Mouse (Mus musculus): Measurements from ENCODE around the gene Lrrc46. TPM values are rescaled to one million over a fixed set of nuclear protein-coding genes. Genes with fewer than 3 reads are reported as not detected.

Gene Lrrc46
- polyA plus RNA-seq, 1 experiment from 2014 or later: 1.1 TPM

DNA sequence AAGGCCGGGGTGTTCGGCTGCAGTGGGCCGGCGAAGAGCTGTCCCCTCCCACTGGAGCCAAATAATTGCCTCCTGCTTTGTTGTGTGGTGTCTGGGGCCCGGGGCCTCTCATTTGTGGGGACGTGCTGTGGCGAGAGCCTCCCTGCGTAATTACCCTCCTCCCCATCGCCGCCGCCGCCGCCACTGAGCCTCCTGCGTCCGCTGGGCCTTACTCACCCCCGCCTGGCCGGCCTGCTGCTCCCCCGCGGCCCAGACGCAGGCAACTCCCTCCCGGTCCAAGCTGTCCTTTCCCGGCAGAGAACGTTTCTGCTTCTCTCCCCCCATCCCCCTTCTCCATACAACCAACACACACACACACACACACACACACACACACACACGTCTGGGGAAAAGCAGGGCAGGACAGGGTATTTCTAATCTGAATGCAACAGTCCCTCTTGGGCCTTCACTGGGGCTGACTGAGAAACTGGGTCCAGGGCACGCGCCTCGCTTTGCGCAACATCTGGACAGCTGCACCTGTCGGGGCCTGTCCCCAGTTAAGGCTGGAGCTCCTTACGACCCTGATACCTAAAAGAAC, 43.7 kb downstream of the Lrrc46 start:
- Histone ChIP-seq H3K27ac (ENCODE audit: low read length) (no peak overlapping the region), H3K9me3 (replicated peaks; ENCODE audit: control insufficient read depth, low read length) (no peaks in the 10 kb centered on the region), H3K4me1 (ENCODE audit: control insufficient read depth, insufficient read depth, low read length) (peaks cover 3% of the 10 kb centered on the region; the same call in 1 of the 2 replicates), H3K9ac (ENCODE audit: low read length) (peak overlapping the region; percentile 60), H3K4me2 (ENCODE audit: low read depth, low read length) (peak overlapping the region; percentile 62), H3K27me3 (ENCODE audit: control insufficient read depth, insufficient read depth, low read length) (peaks cover 35% of the 10 kb centered on the region), H3K4me3 (ENCODE audit: low read length) (peak overlapping the region; percentile 41), H3K36me3 (ENCODE audit: control insufficient read depth, insufficient read depth) (no peaks in the 10 kb centered on the region)
- WGBS: 7% methylated on average over 30 of the region's 30 CpGs
- no peak for ATAC-seq (replicated peaks; ENCODE audit: extremely low read depth, insufficient read depth, low FRiP score)

DNA sequence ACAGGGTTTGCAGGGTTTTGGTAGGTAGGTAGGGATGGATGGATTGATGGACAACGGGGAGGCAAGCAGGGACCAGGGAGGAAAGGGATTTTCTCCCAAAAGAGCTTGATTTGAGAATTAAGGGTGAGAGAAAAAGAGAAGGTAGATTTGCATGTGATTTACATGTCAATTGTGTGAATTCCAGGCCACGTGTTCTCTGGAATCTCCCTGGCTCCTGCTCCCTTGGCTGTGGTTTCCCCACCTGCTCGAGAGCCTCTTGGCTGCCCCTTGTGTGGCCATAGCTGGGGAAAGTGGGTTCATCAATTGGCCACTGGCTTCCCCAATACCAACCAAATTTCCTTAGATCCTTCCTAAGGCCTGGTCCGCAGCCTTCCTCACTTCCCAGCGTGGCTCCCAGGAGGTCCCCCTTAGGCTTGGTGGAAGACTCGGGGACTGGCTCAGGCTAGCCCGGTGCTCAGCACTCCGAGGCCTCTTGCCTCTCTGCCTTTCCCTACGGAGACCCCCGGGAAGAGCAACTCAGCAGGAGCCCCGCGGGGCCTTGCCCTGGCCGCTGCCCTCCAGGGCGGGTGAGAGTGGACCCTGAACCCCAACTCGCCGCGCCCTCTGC, 44.3 kb downstream of the Lrrc46 start:
- Histone ChIP-seq H3K4me1 (ENCODE audit: control insufficient read depth, insufficient read depth, low read length) (peaks cover 3% of the 10 kb centered on the region; the same call in 1 of the 2 replicates), H3K9ac (ENCODE audit: low read length) (peak overlapping the region; percentile 60), H3K36me3 (ENCODE audit: control insufficient read depth, insufficient read depth) (no peaks in the 10 kb centered on the region), H3K27ac (ENCODE audit: low read length) (no peak overlapping the region), H3K27me3 (ENCODE audit: control insufficient read depth, insufficient read depth, low read length) (peaks cover 37% of the 10 kb centered on the region), H3K9me3 (replicated peaks; ENCODE audit: control insufficient read depth, low read length) (no peaks in the 10 kb centered on the region), H3K4me2 (ENCODE audit: low read depth, low read length) (peak overlapping the region; percentile 62), H3K4me3 (ENCODE audit: low read length) (peak overlapping the region; percentile 41)
- no peak for ATAC-seq (replicated peaks; ENCODE audit: extremely low read depth, insufficient read depth, low FRiP score)
- 16% methylated on average over 17 of the region's 17 CpGs for WGBS

DNA sequence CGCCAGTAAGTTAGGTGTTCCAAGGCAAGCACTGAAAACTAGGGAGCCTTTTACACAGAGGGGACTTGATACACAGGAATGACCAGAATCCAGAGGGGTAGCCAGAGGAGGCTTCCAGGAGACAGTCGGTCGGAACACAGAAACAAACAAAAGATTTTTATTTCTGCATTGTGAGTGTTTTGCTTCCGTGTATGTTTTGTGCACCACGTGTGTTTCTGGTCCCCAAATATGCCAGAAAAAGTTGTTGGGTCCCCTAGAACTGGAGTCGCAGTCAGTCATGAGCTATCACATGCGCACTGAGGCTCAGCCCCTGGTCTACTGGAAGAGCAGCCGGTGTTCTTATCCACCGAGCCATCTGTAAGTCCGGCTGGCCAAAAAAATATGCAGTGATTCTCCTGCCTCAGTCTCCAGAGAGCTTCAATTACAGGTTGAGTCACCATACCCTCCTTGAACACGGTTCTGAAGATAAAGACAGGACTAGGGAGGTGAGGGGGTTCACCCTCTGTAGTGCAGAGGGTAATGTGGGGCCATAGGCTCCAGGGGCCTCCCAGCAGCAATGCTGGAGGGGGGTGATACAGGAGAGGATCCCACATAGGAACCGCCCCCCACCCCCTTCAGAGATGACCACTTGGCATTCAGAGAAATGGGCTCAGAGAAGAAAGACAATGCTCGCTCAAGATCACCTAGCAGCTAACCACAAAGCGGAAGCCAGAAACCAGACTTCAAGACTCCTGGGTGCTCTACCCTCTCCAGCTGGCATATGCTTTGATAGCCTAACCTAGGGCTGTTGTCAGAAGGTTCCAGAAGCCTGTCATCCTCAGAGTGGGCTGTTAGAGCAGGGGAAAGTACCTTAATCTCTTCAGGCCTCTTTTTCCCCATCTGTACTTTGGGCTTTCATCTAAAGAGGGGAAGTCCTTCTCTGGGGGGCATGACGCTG, 45.1 kb downstream of the Lrrc46 start:
- H3K9ac ChIP-seq (ENCODE audit: low read length): no peak overlapping the region
- H3K9me3 ChIP-seq (replicated peaks; ENCODE audit: control insufficient read depth, low read length): no peaks in the 10 kb centered on the region
- H3K27ac ChIP-seq (ENCODE audit: low read length): no peak overlapping the region
- 65% methylated on average over 15 of the region's 15 CpGs for WGBS
- no peaks in the 10 kb centered on the region for H3K36me3 ChIP-seq (ENCODE audit: control insufficient read depth, insufficient read depth)
- H3K27me3 ChIP-seq (ENCODE audit: control insufficient read depth, insufficient read depth, low read length): peaks cover 38% of the 10 kb centered on the region
- H3K4me1 ChIP-seq (ENCODE audit: control insufficient read depth, insufficient read depth, low read length): peaks cover 3% of the 10 kb centered on the region; the same call in 1 of the 2 replicates
- ATAC-seq (replicated peaks; ENCODE audit: extremely low read depth, insufficient read depth, low FRiP score): 0 out of 2 replicates have a peak, but pooled peaks have one; percentile 15
- H3K4me3 ChIP-seq (ENCODE audit: low read length): no peak overlapping the region
- no peak overlapping the region for H3K4me2 ChIP-seq (ENCODE audit: low read depth, low read length)

DNA sequence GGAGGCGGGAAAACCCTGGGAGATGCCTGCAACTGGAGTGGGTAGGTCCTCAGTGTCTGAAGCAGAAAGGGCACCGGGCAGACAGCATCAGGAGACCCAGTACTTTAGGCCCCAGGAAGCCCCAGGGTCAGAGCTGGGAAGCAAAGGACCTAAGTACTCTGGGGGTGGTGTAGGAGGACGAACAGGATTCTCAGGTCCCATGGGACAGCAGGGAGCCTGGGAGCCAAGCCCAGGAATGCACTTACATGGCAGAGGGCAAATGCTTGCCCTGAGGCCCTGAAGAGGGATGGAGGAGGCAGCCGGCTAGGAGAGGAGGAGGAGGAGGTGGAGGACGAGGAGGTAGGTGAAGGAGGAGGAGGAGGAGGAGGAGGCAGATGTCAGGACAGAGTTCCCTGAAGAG, 46.2 kb downstream of the Lrrc46 start:
- no peaks in the 10 kb centered on the region for H3K9me3 ChIP-seq (replicated peaks; ENCODE audit: control insufficient read depth, low read length)
- no peak overlapping the region for H3K9ac ChIP-seq (ENCODE audit: low read length)
- 34% methylated on average over 5 of the region's 5 CpGs for WGBS
- H3K27me3 ChIP-seq (ENCODE audit: control insufficient read depth, insufficient read depth, low read length): peaks cover 39% of the 10 kb centered on the region
- no peak overlapping the region for H3K4me3 ChIP-seq (ENCODE audit: low read length)
- peaks cover 3% of the 10 kb centered on the region; the same call in 1 of the 2 replicates for H3K4me1 ChIP-seq (ENCODE audit: control insufficient read depth, insufficient read depth, low read length)
- H3K4me2 ChIP-seq (ENCODE audit: low read depth, low read length): no peak overlapping the region
- ATAC-seq (replicated peaks; ENCODE audit: extremely low read depth, insufficient read depth, low FRiP score): no peak
- H3K36me3 ChIP-seq (ENCODE audit: control insufficient read depth, insufficient read depth): no peaks in the 10 kb centered on the region
- H3K27ac ChIP-seq (ENCODE audit: low read length): no peak overlapping the region

DNA sequence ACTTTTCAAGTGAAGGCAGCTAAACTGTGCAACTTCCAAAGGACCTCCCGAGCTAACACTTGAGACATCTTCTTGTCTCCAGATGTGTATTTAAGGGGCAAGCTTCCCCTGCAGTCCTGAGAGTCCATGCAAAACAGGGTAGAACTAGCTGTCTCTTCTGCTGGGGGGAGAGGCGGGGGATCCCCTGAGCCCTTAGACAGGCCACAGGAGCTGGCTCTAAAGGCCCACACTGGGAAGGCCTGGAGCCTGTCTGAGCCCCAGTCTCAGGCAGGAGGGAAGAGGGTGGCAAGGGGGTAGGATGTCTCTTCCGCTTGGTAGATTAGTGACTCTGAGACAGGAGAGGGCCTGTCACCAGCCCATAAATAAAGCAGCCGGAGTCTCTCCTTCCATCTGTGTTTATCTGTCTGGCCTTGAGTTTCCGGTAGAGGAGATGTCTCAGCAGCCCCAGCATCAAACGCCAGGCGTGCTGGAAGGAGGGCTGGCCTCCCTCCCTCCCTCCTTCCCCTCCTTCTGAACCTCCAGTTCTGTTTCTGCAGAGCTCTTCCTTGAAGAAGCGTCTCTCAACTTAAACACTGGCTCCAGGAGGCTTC, 48.4 kb downstream of the Lrrc46 start:
- peaks cover 34% of the 10 kb centered on the region for H3K27me3 ChIP-seq (ENCODE audit: control insufficient read depth, insufficient read depth, low read length)
- no peak; the same call in 1 of the 2 replicates for ATAC-seq (replicated peaks; ENCODE audit: extremely low read depth, insufficient read depth, low FRiP score)
- H3K4me1 ChIP-seq (ENCODE audit: control insufficient read depth, insufficient read depth, low read length): peaks cover 4% of the 10 kb centered on the region; the same call in 1 of the 2 replicates
- H3K27ac ChIP-seq (ENCODE audit: low read length): no peak overlapping the region
- H3K4me2 ChIP-seq (ENCODE audit: low read depth, low read length): no peak overlapping the region
- H3K4me3 ChIP-seq (ENCODE audit: low read length): no peak overlapping the region
- 33% methylated on average over 8 of the region's 8 CpGs for WGBS
- no peaks in the 10 kb centered on the region for H3K36me3 ChIP-seq (ENCODE audit: control insufficient read depth, insufficient read depth)
- H3K9ac ChIP-seq (ENCODE audit: low read length): no peak overlapping the region
- no peaks in the 10 kb centered on the region for H3K9me3 ChIP-seq (replicated peaks; ENCODE audit: control insufficient read depth, low read length)

DNA sequence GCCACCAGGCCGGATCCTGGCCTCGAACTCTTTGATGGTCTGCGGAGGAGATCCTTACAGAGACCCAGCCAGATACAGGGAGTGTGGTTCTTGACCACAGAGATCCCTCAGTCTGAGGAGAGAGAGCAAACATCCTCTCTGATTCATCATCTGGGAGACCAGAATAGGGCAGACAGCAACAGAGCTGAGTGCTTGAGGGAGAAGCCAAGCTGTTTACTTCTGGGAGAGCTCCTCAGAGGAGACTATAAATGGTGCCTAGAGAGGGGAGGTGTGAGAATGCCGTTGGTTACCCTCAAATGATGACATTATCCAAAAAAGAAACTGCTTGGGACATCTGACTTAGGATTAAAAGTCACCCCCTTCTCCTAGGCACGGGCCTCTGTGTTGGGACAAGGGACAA, 49.7 kb downstream of the Lrrc46 start:
- WGBS: 60% methylated on average over 5 of the region's 5 CpGs

DNA sequence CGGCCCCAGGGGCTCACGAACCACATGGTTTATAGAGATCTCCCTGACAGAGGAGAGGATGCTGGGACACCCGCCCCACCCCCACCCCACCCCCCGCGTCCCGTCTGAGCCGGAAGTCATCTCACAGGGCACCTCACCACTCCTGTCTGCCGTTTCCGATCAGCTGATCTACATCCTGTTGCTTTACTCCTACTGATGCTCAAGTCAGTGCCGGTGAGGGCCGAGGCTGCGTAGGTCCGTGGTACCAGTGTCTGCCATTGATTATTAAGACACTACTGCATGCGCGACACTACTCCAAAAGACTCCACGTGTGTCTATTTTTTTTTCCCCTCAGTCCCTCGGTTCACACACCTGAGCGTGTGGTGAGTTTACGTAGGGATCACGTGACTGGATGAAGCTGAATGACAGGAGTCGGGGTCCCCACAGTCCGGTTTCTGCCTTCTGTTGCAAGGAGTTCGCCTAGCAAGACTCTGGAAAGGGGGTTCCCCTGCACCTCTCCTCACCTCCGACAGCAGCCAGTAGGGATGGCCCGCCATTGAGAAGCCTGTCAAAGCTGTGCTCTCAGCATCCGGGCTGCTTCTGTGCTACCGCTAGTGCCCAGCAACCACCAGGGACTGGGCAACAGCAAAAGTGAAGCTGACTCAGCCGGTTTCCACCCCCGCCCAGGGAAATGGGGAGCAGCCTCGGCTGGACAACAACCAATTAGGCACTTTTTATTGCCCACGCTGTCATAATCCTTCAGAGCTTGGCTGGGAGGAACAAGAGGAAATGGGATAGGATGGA, 53.1 kb downstream of the Lrrc46 start:
- H3K9me3 ChIP-seq (replicated peaks; ENCODE audit: control insufficient read depth, low read length): no peaks in the 10 kb centered on the region
- WGBS: 7% methylated on average over 31 of the region's 31 CpGs
- no peak overlapping the region for H3K27ac ChIP-seq (ENCODE audit: low read length)
- peak overlapping the region; percentile 45 for H3K4me2 ChIP-seq (ENCODE audit: low read depth, low read length)
- no peaks in the 10 kb centered on the region for H3K36me3 ChIP-seq (ENCODE audit: control insufficient read depth, insufficient read depth)
- 0 out of 2 replicates have a peak, but pooled peaks have one; percentile 23 for ATAC-seq (replicated peaks; ENCODE audit: extremely low read depth, insufficient read depth, low FRiP score)
- peaks cover 3% of the 10 kb centered on the region; the same call in 1 of the 2 replicates for H3K4me1 ChIP-seq (ENCODE audit: control insufficient read depth, insufficient read depth, low read length)
- H3K4me3 ChIP-seq (ENCODE audit: low read length): peak overlapping the region; percentile 31
- peaks cover 43% of the 10 kb centered on the region for H3K27me3 ChIP-seq (ENCODE audit: control insufficient read depth, insufficient read depth, low read length)
- no peak overlapping the region for H3K9ac ChIP-seq (ENCODE audit: low read length)

More for the DNA sequence above, 49.7 kb downstream of the Lrrc46 start:
- Histone ChIP-seq H3K9me3 (replicated peaks; ENCODE audit: control insufficient read depth, low read length) (no peaks in the 10 kb centered on the region), H3K9ac (ENCODE audit: low read length) (no peak overlapping the region), H3K27ac (ENCODE audit: low read length) (no peak overlapping the region), H3K4me1 (ENCODE audit: control insufficient read depth, insufficient read depth, low read length) (peaks cover 3% of the 10 kb centered on the region; the same call in 1 of the 2 replicates), H3K36me3 (ENCODE audit: control insufficient read depth, insufficient read depth) (no peaks in the 10 kb centered on the region), H3K4me3 (ENCODE audit: low read length) (no peak overlapping the region), H3K4me2 (ENCODE audit: low read depth, low read length) (no peak overlapping the region), H3K27me3 (ENCODE audit: control insufficient read depth, insufficient read depth, low read length) (peaks cover 36% of the 10 kb centered on the region)
- ATAC-seq (replicated peaks; ENCODE audit: extremely low read depth, insufficient read depth, low FRiP score): no peak

DNA sequence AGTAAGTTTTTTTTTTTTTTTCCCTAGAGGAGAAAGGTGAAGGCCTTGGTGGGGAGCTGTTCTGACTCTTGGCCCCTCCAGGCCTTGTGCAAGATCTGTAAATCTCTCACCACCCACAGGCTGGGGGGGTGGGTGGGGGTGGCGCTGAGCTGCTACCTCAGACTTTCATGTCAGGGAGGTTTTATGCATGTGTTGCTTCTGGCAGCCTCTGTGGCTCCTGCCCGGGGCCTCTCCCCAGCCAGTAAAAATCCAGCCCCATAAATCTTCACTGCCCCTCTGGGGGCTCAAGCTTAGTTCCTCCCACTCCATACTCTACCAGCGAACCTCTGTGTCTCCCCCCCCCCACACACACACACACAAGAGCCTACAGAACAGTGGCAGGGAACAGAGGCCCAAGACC, 54.7 kb downstream of the Lrrc46 start:
- H3K4me3 ChIP-seq (ENCODE audit: low read length): no peak overlapping the region
- no peak overlapping the region for H3K4me2 ChIP-seq (ENCODE audit: low read depth, low read length)
- H3K9me3 ChIP-seq (replicated peaks; ENCODE audit: control insufficient read depth, low read length): no peaks in the 10 kb centered on the region
- WGBS: 26% methylated on average over 3 of the region's 3 CpGs
- no peak overlapping the region for H3K9ac ChIP-seq (ENCODE audit: low read length)
- H3K36me3 ChIP-seq (ENCODE audit: control insufficient read depth, insufficient read depth): no peaks in the 10 kb centered on the region
- peaks cover 3% of the 10 kb centered on the region; the same call in 1 of the 2 replicates for H3K4me1 ChIP-seq (ENCODE audit: control insufficient read depth, insufficient read depth, low read length)
- no peak overlapping the region for H3K27ac ChIP-seq (ENCODE audit: low read length)
- H3K27me3 ChIP-seq (ENCODE audit: control insufficient read depth, insufficient read depth, low read length): peaks cover 41% of the 10 kb centered on the region
- no peak for ATAC-seq (replicated peaks; ENCODE audit: extremely low read depth, insufficient read depth, low FRiP score)
